Mouse (Mus musculus): ENCODE measurements around the gene Stx8.

DNA sequence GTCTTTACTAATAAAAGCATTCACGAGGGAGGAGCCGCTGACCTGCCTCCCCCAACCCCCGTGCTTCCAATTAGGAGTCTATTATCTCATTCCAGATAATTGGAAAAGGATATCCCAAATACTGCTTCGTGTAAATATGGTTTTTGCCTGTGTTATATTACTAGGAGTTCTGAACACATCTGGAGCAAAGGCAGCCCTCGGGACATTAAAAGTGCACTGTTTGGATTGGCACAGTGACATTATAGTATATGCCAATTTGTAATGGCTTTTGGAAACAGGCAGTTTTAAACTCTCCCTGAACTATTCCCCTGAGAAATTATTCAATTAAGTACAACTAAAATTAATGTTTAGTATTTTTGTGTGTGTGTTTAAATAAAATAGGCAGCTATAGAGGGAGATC lies 108.7 kb downstream of the Stx8 start:
- TF ChIP-seq CTCF (IDR thresholded peaks at IDR 0.05; ENCODE audit: insufficient read depth, low read length): no peak
- no peak for TF ChIP-seq POLR2A (IDR thresholded peaks at IDR 0.05; ENCODE audit: borderline replicate concordance, extremely low read depth, low read depth, low read length)
